Mouse (Mus musculus) left cerebral cortex, postnatal 25 days (tissue): ENCODE results near the gene Zfp428. TPM values are rescaled to one million over a fixed set of nuclear protein-coding genes. Genes with fewer than 3 reads are reported as not detected.
A peak's percentile ranks its signal among the peaks of the same experiment; 100 is the strongest.

Source experiments
- DNase-seq, 2 experiments: peaks; one replicate each; pipeline ENCODE4 v3.0.0; 2022; ENCODE audit warnings: low spot score in 2 of 2, mixed read lengths in 1 of 2
- intact Hi-C: fragments of 180-260 bp; cut with DNase I; formaldehyde crosslinking; loops from one replicate; pipeline ENCODE4 v1.15.1; 2025
- total RNA-seq, 2 experiments: library from RNA; stranded (reverse); gene quantifications; 2 replicates each; pipeline ENCODE4 v1.2.3; 2021

Zfp428 gene
- total RNA-seq, 2 experiments from 2014 or later, result 45.7 to 52.6 TPM

DNA sequence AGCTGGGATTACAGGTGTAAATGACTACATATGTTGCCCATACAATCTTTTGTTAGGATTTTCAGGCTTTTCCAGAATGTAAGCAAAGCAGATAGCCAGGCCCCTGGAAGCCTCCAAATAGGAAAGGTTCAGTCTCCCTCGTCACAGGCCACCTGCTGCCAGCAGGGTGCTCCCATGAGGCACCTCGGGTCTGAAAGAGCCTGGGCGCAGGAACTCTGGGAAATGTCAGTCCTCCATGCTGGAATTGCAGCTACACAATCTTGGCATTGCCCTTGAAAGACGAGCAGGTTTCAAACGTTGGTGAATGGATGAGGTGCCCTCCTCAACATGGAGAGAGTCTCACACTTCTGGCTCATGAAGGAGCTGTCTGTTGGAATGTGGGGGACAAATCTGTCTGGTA is 31.3 kb downstream of the Zfp428 start:
- DNase-seq, result peak; percentile 51 to 52
- intact Hi-C loops, result no loop called here

DNA sequence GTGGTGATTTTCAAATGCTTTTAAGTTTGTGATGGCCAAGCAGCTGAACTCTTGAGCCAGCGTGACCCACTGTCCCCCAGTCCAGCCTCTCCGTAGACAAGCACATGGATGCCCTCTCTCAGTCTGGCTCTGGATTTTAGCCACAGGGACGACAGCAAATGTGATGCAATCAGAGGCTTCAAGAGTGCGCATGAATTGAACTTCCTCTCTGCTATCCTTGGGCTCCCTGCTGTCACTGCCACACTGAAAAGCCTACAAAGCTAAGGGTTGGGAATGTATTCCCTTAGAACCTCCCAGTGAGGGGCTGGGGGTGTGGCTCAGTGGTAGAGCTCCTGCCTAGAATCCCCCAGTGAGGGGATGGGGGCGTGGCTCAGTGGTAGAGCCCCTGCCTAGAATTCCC is 31.9 kb downstream of the Zfp428 start:
- intact Hi-C loops, result no loop called here
- DNase-seq, result no peak

DNA sequence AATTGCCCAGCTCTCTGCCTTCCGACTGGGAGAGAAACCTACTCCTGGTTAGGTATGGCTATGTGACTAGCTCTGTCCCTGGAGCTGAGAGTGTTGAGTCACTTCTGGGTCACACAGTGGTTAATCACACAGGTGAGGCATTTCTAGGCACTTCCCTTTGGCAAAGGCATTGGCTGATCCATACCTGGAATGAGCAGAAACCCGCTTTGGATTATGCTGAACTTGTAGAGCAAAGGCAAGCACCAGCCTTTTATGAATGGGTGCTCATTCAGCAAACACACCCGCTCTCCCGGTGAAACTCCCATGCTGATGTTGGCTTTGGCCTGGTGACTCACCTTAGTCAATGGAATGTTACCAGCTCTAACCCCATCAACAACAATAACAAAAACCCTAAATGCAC is 32.9 kb downstream of the Zfp428 start:
- intact Hi-C loops, result no loop called here
- DNase-seq, result no peak

DNA sequence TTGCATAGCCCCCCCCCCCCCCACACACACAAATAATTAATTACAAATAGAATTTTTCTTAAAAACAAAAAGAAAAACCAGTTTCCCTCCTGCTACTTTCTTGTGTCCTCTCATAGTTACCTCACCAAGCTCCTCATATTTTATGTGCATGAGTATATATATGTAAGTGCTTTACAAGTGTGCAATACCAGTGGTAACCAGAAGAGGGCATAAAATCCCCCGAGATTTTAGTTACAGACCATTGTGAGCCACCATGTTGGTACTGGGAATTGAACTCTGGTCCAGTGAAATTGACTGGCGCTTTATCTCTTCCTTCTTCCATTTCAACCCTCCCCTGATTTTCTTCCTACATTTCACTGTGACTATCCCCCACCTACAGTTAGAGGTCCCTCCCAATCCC is 37.7 kb downstream of the Zfp428 start:
- no peak for DNase-seq
- intact Hi-C loops, result no loop called here

DNA sequence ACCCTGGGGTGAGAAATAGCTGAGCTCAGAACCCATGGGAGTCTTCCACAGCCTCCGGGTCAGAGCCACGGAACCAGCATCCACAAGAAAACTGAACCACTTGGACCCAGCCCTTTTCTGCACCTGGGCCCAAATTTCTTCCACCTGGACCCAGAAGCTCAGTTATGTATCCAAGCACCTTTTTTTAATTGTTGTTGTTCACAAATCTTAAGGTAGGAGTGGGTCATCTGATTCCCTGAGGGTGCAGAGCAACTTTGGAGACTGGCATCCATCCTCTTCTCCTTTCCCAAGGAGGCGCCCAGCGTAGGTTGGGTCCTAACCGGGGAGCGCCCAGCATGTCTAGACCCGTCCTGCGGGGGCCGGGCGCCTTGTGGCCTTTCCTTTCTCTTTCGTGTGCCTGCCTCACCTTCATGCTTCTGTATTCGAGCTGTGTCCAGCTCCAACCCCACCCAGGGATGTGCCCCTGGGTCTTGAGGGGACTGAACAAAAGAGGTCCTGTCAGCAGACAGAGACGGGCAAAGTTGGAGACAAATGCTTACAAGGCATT is 39.3 kb downstream of the Zfp428 start, which contains the start of the genes Pinlyp and Xrcc1:
Gene Pinlyp (minus strand): TSS at position 51 of the 547 bp plus-strand sequence.
Gene Xrcc1 (plus strand): TSS at position 222 of the 547 bp plus-strand sequence.
- intact Hi-C loops, result no loop called here
- no peak for DNase-seq

DNA sequence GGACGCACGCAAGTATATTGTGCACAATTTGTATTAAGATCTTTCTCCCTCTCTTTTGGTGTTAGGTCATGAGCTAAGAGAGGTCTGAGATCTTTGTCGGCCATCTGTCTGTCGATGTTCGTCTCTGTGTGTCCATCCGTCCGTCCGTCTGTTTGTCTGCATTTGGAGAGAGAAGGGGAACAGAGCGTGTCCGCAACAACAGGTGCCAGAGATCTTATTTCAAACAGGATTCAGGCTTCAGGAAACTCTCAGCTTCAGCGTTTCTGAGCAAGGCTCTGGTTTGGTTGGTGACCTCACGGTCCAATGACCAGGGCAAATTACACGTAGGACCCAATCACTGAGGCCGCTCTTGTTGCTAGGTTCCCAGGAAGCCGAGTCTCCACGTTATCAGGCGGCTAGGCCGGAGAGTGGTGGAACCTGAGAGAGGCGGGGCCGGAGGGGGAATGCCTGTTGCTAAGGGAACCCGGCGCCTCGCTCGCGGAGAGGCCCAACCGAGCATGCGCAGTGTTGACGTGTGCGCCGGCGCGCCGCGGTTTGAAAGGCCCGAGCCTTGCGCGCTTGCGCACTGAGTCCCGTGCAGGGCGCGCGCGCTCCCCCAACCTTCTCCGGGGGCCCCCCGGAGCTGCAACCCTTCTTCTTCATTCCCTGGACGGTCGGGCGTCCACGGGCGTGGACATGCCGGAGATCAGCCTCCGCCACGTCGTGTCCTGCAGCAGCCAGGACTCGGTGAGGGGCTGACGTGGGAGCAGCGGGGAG is 40.0 kb downstream of the Zfp428 start:
- peak; percentile 99 to 100 for DNase-seq
- intact Hi-C loops, result loop anchor here (1.0 kb wide), 1 partner anchor 17 kb away; the partner anchor contains the start of gene Irgq

DNA sequence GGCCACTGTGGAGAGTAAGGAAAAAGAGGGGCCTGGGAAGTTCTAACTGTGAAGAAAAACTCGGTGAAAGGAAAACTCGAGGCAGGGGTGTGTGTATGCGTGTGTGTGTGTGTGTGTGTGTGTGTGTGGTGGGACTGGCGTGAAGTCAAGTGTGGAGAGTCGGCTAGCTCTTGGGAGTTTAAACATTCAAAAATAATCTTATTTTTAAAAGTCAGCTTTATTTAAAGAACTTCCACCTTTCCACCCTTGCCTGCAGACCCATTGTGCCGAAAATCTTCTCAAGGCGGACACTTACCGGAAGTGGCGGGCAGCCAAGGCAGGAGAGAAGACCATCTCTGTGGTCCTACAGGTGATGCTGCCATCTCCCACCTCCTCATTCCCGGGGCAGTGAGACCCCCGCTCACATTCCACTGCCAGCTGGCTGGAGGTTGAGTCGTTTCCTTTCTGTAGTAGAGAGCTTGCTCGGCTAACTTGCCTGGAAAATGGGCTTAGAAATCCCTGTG is 40.8 kb downstream of the Zfp428 start:
- DNase-seq, result no peak
- intact Hi-C loops, result loop anchor here (1.0 kb wide), 1 partner anchor 17 kb away; the partner anchor contains the start of gene Irgq

DNA sequence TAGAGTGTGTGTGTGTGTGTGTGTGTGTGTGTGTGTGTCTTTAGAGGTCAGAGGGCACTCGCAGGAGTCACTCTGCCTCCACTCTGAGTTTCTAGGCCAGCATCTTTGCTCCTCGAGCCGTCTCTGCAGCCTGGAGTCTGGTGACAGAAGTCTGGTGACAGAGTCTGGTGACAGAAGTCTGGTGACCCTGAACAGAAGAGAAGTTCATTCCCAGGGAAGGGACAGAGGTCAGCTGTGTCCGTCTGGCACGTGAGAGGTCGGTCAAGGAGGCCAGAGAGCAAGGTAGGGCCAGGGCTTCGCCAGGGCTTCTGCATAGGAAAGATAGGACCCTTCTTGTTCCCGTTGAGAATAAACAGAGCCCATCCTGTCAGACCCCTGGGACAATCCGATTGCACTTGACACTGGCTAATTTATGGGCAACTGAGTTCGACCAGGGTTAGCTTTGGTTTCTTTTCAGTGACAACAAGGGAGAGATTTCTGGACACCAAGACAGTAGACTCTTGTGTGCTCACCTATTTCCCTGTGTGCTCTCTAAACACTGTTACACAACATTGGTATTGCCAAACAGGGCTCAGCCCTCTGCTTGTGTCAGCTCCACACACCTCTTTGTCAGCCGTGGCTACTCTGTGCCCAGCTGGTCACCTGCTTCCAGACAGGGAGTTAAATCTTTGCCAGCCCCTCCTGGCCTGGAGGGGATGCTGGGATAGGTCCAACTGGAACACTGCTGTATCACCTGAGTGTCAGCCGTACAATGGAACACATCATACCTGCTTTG is 45.4 kb downstream of the Zfp428 start:
- intact Hi-C loops, result no loop called here
- no peak for DNase-seq

DNA sequence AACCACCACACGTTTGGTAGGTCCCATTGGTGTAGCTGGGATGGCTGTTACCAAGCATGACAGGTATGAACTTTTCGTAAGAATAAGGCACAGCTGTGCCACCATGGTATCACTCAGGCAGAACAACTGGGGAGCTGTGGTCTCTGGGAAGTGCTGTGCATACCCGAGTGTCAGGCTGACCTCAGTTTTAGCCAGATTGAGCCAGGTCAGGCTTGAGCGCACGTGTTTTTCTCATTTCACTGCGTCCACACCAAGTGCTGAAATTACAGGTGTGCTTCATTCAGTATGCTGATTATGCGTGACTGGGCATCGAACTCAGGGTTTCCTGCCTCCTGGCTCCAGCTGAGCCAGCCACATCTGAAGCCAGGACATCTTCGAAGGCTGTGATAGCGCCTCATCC is 49.0 kb downstream of the Zfp428 start:
- no peak for DNase-seq
- intact Hi-C loops, result no loop called here

DNA sequence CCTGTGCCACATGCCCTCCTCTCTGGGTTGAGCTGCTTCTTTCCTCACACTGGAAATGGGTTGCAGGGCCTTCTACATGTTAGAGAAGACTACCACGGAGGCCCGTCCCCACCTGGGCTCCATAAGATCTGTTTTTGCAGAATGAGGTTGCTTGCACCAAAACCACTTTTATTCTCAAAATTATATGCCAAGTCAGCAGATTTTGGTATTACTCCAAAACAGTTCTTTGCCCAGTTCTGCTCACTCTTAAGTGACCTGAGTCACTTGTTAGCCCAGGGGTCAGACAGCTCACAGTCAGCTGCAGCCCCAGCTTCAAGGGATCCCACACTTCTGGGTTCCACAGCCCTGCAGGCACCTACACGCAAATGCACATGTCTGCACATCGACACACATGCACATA is 54.6 kb downstream of the Zfp428 start:
- no peak for DNase-seq
- intact Hi-C loops, result no loop called here

DNA sequence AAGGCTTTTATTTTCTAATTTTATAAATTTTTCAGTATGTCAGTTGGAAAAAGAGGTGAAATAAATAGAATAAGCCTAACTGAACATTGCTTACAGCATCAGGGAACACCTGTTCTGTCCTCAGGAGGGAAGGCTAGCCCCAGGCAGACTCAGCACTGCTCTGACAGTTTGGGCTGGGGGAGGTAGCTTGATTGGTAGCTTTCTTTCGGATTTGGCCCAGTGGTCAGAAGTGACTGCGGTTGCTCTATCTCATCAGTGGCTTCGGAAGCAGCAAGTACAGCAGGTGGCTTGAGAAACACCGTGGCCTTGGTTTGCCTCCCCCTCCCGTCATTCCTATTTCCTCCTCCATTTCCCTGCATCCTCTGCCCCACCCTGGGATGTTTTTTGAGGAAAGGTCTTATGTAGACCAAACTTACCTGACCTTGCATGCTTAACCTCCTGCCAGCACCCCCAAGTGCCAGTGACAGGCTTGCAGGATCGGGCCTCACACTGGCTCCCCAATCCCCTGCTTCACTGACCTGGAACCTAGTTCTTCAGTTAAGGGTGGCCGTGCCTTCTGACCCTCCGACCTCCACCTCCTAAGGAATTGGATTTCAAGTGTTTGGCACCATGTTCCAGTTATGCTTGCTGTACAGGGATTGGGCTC is 56.5 kb downstream of the Zfp428 start:
- intact Hi-C loops, result no loop called here

DNA sequence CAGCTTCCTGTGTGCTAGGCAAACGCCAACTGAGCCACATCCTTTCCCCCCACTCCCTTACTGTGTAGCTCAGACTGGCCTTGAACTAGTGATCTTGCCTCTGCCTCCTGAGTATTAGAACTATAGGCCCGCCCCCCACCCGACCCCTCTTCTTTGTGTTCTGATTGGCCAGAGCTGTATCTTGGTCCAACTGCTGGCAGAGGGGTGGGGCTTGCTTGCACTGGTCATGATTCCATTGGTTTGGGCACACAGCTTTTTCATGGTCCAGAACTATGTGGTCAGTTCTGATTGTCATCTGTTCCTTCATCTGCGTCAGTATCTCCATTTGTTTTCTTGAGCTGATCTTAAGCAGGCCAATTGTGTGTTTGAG is 57.0 kb downstream of the Zfp428 start:
- DNase-seq, result no peak
- intact Hi-C loops, result loop anchor here (2.0 kb wide), 1 partner anchor 89 kb away; no protein-coding TSS in a partner anchor

More for the DNA sequence above, 56.5 kb downstream of the Zfp428 start:
- no peak for DNase-seq

DNA sequence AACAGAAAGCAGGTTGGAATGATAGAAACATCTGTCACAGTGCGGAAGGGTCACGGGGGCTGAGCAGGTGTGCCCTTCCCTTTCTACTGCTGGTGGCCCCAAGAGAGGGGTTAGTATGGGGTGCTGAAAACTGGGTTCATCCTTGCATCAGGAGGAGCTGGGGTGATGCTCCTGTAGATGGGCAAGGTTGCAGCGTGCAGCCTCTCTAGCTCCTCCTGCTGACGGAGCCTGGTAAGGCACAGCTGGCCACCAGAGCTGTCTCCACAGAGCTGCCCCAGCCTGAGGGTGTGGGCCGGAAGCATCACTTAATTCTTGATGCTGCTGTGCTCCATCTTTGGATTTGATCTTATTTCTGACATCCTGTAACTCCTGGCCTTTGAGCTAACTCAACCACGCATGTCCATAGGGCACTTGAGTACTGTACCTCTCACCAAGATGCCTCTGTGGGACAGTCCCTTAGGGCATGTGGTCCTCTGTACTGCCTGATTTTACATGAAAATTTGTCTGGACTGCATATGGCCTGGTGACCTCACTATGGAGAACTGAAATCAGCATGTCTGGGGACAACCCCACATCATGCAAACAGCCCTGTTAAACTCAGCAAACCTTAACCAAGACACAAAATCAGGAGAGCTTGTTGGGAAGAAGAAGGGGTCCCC is 57.9 kb downstream of the Zfp428 start:
- intact Hi-C loops, result loop anchor here (2.0 kb wide), 1 partner anchor 90 kb away; no protein-coding TSS in a partner anchor
- DNase-seq, result peak; percentile 43 to 51

Other genes starting within 250 kb of the Zfp428 start
- gene Zfp93, start 236.6 kb upstream of the Zfp428 start, total RNA-seq, result 10 to 100 TPM; 11.0 to 11.5 TPM
- gene Zfp61, start 205.8 kb upstream of the Zfp428 start, total RNA-seq, result 10 to 100 TPM; 19.3 to 20.8 TPM
- 10 to 100 TPM; 13.2 to 16.9 TPM for gene Zfp94, start 190.3 kb upstream of the Zfp428 start, total RNA-seq
- gene Tescl, start 173.1 kb upstream of the Zfp428 start, total RNA-seq, result not detected
- gene Lypd5, start 157.8 kb upstream of the Zfp428 start, total RNA-seq, result not detected
- under 1 TPM in 1 of 2 experiments, not detected in 1; 0.50 TPM for gene Kcnn4, start 136.7 kb upstream of the Zfp428 start, total RNA-seq
- 10 to 100 TPM; 38.1 to 40.2 TPM for gene Smg9, start 107.4 kb upstream of the Zfp428 start, total RNA-seq
- gene Irgc1, start 54.7 kb upstream of the Zfp428 start, total RNA-seq, result under 1 TPM; 0.34 to 0.57 TPM
- under 1 TPM; 0.71 to 0.73 TPM for gene Plaur, start 44.5 kb upstream of the Zfp428 start, total RNA-seq
- gene Cadm4, start 25.0 kb upstream of the Zfp428 start, total RNA-seq, result 100 to 1,000 TPM; 243 to 246 TPM
- not detected for gene AC161166.1, start 5.4 kb downstream of the Zfp428 start, total RNA-seq
- gene Irgq, start 23.7 kb downstream of the Zfp428 start, total RNA-seq, result 10 to 100 TPM; 87.8 to 88.6 TPM
- gene Pinlyp, start 39.1 kb downstream of the Zfp428 start, total RNA-seq, result not detected
- gene Xrcc1, start 39.3 kb downstream of the Zfp428 start, total RNA-seq, result 10 to 100 TPM; 34.6 to 37.6 TPM
- gene Ethe1, start 80.5 kb downstream of the Zfp428 start, total RNA-seq, result 10 to 100 TPM; 11.1 to 13.2 TPM
- gene Zfp575, start 80.6 kb downstream of the Zfp428 start, total RNA-seq, result 1 to 10 TPM; 6.7 TPM
- under 1 TPM; 0.16 to 0.27 TPM for gene Phldb3, start 103.8 kb downstream of the Zfp428 start, total RNA-seq
- gene Lypd3, start 129.5 kb downstream of the Zfp428 start, total RNA-seq, result under 1 TPM; 0.73 to 0.92 TPM
- not detected for gene Tex101, start 169.7 kb downstream of the Zfp428 start, total RNA-seq
- gene BC049730, start 202.2 kb downstream of the Zfp428 start, total RNA-seq, result not detected
- not detected for gene Gm4763, start 219.9 kb downstream of the Zfp428 start, total RNA-seq